Mouse (Mus musculus) neural tube, embryonic 15.5 days (tissue): ENCODE results near the gene Majin. TPM values are rescaled to one million over a fixed set of nuclear protein-coding genes. Genes with fewer than 3 reads are reported as not detected.

Experiments used
- ATAC-seq: fragments of 200-750 bp; cut with Nextera tagmentation; 2 replicates; pipeline ENCODE4 v1.8.0; 2017; ENCODE audit warnings: mild to moderate bottlenecking, moderate TSS enrichment, moderate library complexity; ENCODE audit not compliant: low FRiP score
- H3K27ac ChIP-seq: fragments of 300-500 bp; sonication (generic); replicated peaks from 2 replicates; pipeline ENCODE4 v1.5.1; 2015; ENCODE audit warnings: mild to moderate bottlenecking, inconsistent platforms
- H3K27me3 ChIP-seq: fragments of 300-500 bp; sonication (generic); replicated peaks from 2 replicates; pipeline ENCODE4 v1.6.1; 2015; ENCODE audit warnings: inconsistent platforms
- H3K36me3 ChIP-seq: fragments of 300-500 bp; sonication (generic); 2 replicates; pipeline ENCODE4 v1.6.1; 2015; ENCODE audit warnings: inconsistent platforms
- H3K4me1 ChIP-seq: fragments of 300-500 bp; sonication (generic); 2 replicates; pipeline ENCODE4 v1.6.1; 2015; ENCODE audit warnings: inconsistent platforms
- H3K4me2 ChIP-seq: fragments of 300-500 bp; sonication (generic); 2 replicates; pipeline ENCODE4 v1.6.1; 2015; ENCODE audit warnings: inconsistent platforms, mild to moderate bottlenecking, moderate library complexity
- H3K4me3 ChIP-seq: fragments of 300-500 bp; sonication (generic); replicated peaks from 2 replicates; pipeline ENCODE4 v1.5.1; 2015; ENCODE audit warnings: mild to moderate bottlenecking, inconsistent platforms
- H3K9ac ChIP-seq: fragments of 300-500 bp; sonication (generic); replicated peaks from 2 replicates; pipeline ENCODE4 v1.6.1; 2015; ENCODE audit warnings: mild to moderate bottlenecking, inconsistent platforms
- H3K9me3 ChIP-seq: fragments of 300-500 bp; sonication (generic); replicated peaks from 2 replicates; pipeline ENCODE4 v1.6.1; 2016; ENCODE audit warnings: inconsistent platforms
- WGBS: fragments of 180-500 bp; shearing (Covaris S2); methylation state at CpG from one replicate; pipeline ENCODE4 v1.1.7; 2015; ENCODE audit warnings: mixed read lengths; 5-methylcytosine and 5-hydroxymethylcytosine counted together
- polyA plus RNA-seq: library from polyadenylated mRNA; unstranded; fragments of >200 nt; fragmentation: Nextera tagmentation; extraction: Ambion mirVana; gene quantifications from 2 replicates; pipeline ENCODE4 v1.2.1, GENCODE M21; 2015

Majin gene
- polyA plus RNA-seq, 1 experiment from 2014 or later, result not detected

- Histone ChIP-seq H3K4me1 (peaks cover 4% of the 10 kb centered on the region; the same call in 1 of the 2 replicates), H3K9ac (no peak overlapping the region), H3K36me3 (peaks cover 18% of the 10 kb centered on the region), H3K4me2 (no peak overlapping the region), H3K27ac (no peak overlapping the region), H3K27me3 (no peaks in the 10 kb centered on the region), H3K4me3 (no peak overlapping the region), H3K9me3 (no peaks in the 10 kb centered on the region)
- no peak for ATAC-seq
- 75% methylated on average over 6 of the region's 6 CpGs for WGBS
Observed at GRCm38 (mm10) chr19:6265727-6266182, 81.6 kb downstream of the Majin start.

GRCm38 (mm10) chr19:6267306-6268169 lies 83.3 kb downstream of the Majin start:
- peaks cover 4% of the 10 kb centered on the region; the same call in 1 of the 2 replicates for H3K4me1 ChIP-seq
- H3K4me2 ChIP-seq, result no peak overlapping the region
- ATAC-seq, result no peak
- H3K9ac ChIP-seq, result no peak overlapping the region
- 48% methylated on average over 11 of the region's 11 CpGs for WGBS
- no peaks in the 10 kb centered on the region for H3K9me3 ChIP-seq
- H3K27me3 ChIP-seq, result 0 out of 2 replicates have a peak, but pooled peaks cover 2% of the 10 kb centered on the region
- no peak overlapping the region for H3K27ac ChIP-seq
- 0 out of 2 replicates have a peak, but pooled peaks cover under 1% of the 10 kb centered on the region for H3K36me3 ChIP-seq
- H3K4me3 ChIP-seq, result no peak overlapping the region

GRCm38 (mm10) chr19:6268170-6268528 lies 84.0 kb downstream of the Majin start:
- Histone ChIP-seq H3K9ac (no peak overlapping the region), H3K27me3 (0 out of 2 replicates have a peak, but pooled peaks cover 2% of the 10 kb centered on the region), H3K4me3 (no peak overlapping the region), H3K36me3 (no peaks in the 10 kb centered on the region), H3K4me1 (peaks cover 4% of the 10 kb centered on the region; the same call in 1 of the 2 replicates), H3K27ac (no peak overlapping the region), H3K9me3 (no peaks in the 10 kb centered on the region), H3K4me2 (no peak overlapping the region)
- ATAC-seq, result peak; percentile 76
- 10% methylated on average over 8 of the region's 8 CpGs for WGBS

GRCm38 (mm10) chr19:6268670-6269132 lies 84.5 kb downstream of the Majin start:
- WGBS, result 86% methylated on average over 7 of the region's 7 CpGs

GRCm38 (mm10) chr19:6269798-6270475 lies 85.7 kb downstream of the Majin start:
- H3K27me3 ChIP-seq, result 0 out of 2 replicates have a peak, but pooled peaks cover 2% of the 10 kb centered on the region
- WGBS, result 89% methylated on average over 8 of the region's 8 CpGs
- no peak overlapping the region for H3K27ac ChIP-seq
- no peak overlapping the region for H3K9ac ChIP-seq
- no peak overlapping the region for H3K4me2 ChIP-seq
- no peak overlapping the region for H3K4me3 ChIP-seq
- no peak for ATAC-seq
- H3K4me1 ChIP-seq, result peaks cover 4% of the 10 kb centered on the region; the same call in 1 of the 2 replicates
- no peaks in the 10 kb centered on the region for H3K9me3 ChIP-seq
- no peaks in the 10 kb centered on the region for H3K36me3 ChIP-seq

More at GRCm38 (mm10) chr19:6268670-6269132, 84.5 kb downstream of the Majin start:
- 0 out of 2 replicates have a peak, but pooled peaks cover 2% of the 10 kb centered on the region for H3K27me3 ChIP-seq
- no peak overlapping the region for H3K4me3 ChIP-seq
- no peak overlapping the region for H3K4me2 ChIP-seq
- no peaks in the 10 kb centered on the region for H3K36me3 ChIP-seq
- peaks cover 4% of the 10 kb centered on the region; the same call in 1 of the 2 replicates for H3K4me1 ChIP-seq
- H3K9me3 ChIP-seq, result no peaks in the 10 kb centered on the region
- ATAC-seq, result no peak
- H3K9ac ChIP-seq, result no peak overlapping the region
- H3K27ac ChIP-seq, result no peak overlapping the region

- Histone ChIP-seq H3K4me1 (peaks cover 8% of the 10 kb centered on the region), H3K36me3 (no peaks in the 10 kb centered on the region), H3K9me3 (no peaks in the 10 kb centered on the region), H3K9ac (no peak overlapping the region), H3K27me3 (0 out of 2 replicates have a peak, but pooled peaks cover 2% of the 10 kb centered on the region), H3K27ac (no peak overlapping the region), H3K4me2 (no peak overlapping the region), H3K4me3 (no peak overlapping the region)
- 66% methylated on average over 9 of the region's 9 CpGs for WGBS
- ATAC-seq, result no peak
Observed at GRCm38 (mm10) chr19:6270661-6271060, 86.5 kb downstream of the Majin start.

- no peak for ATAC-seq
- Histone ChIP-seq H3K36me3 (no peaks in the 10 kb centered on the region), H3K27ac (no peak overlapping the region), H3K4me2 (no peak overlapping the region), H3K27me3 (0 out of 2 replicates have a peak, but pooled peaks cover 2% of the 10 kb centered on the region), H3K9ac (no peak overlapping the region), H3K4me3 (no peak overlapping the region), H3K9me3 (no peaks in the 10 kb centered on the region), H3K4me1 (peaks cover 13% of the 10 kb centered on the region)
- WGBS, result 36% methylated on average over 8 of the region's 8 CpGs
Observed at GRCm38 (mm10) chr19:6271206-6271605, 87.0 kb downstream of the Majin start.

GRCm38 (mm10) chr19:6272053-6272452 lies 87.9 kb downstream of the Majin start:
- no peak for ATAC-seq
- Histone ChIP-seq H3K4me1 (peaks cover 14% of the 10 kb centered on the region), H3K9me3 (no peaks in the 10 kb centered on the region), H3K9ac (no peak overlapping the region), H3K36me3 (no peaks in the 10 kb centered on the region), H3K27me3 (0 out of 2 replicates have a peak, but pooled peaks cover 2% of the 10 kb centered on the region), H3K4me3 (no peak overlapping the region), H3K4me2 (no peak overlapping the region), H3K27ac (no peak overlapping the region)
- 73% methylated on average over 7 of the region's 7 CpGs for WGBS

- WGBS, result 88% methylated on average over 4 of the region's 4 CpGs
Observed at GRCm38 (mm10) chr19:6272738-6273137, 88.5 kb downstream of the Majin start.

GRCm38 (mm10) chr19:6273592-6273991 lies 89.4 kb downstream of the Majin start:
- 91% methylated on average over 4 of the region's 4 CpGs for WGBS
- ATAC-seq, result no peak
- Histone ChIP-seq H3K4me3 (no peak overlapping the region), H3K27me3 (0 out of 2 replicates have a peak, but pooled peaks cover 2% of the 10 kb centered on the region), H3K9ac (no peak overlapping the region), H3K4me1 (peaks cover 21% of the 10 kb centered on the region), H3K36me3 (no peaks in the 10 kb centered on the region), H3K4me2 (no peak overlapping the region), H3K27ac (no peak overlapping the region), H3K9me3 (no peaks in the 10 kb centered on the region)

More at GRCm38 (mm10) chr19:6272738-6273137, 88.5 kb downstream of the Majin start:
- ATAC-seq, result no peak
- H3K27ac ChIP-seq, result no peak overlapping the region
- no peak overlapping the region for H3K9ac ChIP-seq
- H3K9me3 ChIP-seq, result no peaks in the 10 kb centered on the region
- 0 out of 2 replicates have a peak, but pooled peaks cover 2% of the 10 kb centered on the region for H3K27me3 ChIP-seq
- no peak overlapping the region for H3K4me3 ChIP-seq
- H3K4me2 ChIP-seq, result no peak overlapping the region
- H3K4me1 ChIP-seq, result peaks cover 16% of the 10 kb centered on the region
- no peaks in the 10 kb centered on the region for H3K36me3 ChIP-seq
